Mouse (Mus musculus): ENCODE results near the gene Mapk3. TPM values are rescaled to one million over a fixed set of nuclear protein-coding genes. Genes with fewer than 3 reads are reported as not detected.

Mapk3 gene
- polyA plus RNA-seq, 1 experiment from 2014 or later, result 37.1 TPM

DNA sequence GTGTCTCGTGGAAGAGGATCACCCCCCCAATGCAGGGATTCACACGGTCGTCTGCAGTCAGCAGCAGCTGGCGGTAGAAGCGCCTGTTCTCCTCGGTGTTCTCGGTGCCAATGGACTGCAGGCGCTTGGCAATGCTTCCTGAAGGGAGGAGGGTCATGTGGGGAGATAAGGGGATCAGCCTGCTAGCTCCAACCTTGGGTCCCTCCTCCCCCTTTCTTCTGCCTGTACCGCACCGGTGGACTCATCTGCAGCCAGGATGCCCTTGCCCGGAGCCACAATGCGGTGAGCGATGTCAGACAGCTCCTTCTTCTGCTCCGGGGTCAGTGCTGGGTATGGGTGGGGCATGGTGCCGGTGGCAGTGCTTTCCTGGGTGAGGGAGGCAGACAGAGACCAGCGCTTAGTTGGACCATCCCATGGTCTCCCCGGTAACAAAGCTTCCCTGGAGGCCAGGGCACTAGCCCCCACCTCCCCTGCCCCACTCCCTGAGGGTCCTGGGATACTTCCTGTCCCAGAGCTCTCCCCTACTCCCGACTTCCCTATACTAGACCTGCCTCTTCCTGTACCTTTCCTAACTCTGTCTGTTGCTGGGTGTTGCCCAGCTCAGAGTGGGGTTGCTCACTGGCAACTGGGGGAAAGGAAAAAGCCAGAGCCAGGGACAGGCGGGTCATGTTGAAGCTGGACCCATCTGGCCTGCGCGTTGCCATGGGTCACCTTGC lies 38.2 kb downstream of the Mapk3 start, which contains the start of gene Fam57b:
Gene Fam57b (plus strand): TSS at position 258 of the 716 bp plus-strand sequence.
- peak within 1 kb of the TSS; percentile 73 for H3K4me2 ChIP-seq (ENCODE audit: low read depth, low read length)
- no peaks in the 10 kb centered on the region for H3K27me3 ChIP-seq (ENCODE audit: control insufficient read depth, insufficient read depth, low read length)
- peak within 1 kb of the TSS; percentile 87 for H3K4me3 ChIP-seq (ENCODE audit: low read depth, low read length)
- peaks cover 3% of the 10 kb centered on the region for H3K4me1 ChIP-seq (ENCODE audit: control insufficient read depth, insufficient read depth, low read length)
- DNase-seq (ENCODE audit: low spot score) (peak; percentile 12), ATAC-seq (replicated peaks; ENCODE audit: insufficient number of reproducible peaks, low FRiP score, low TSS enrichment, low read depth) (no peak)
- no peaks in the 10 kb centered on the region for H3K9me3 ChIP-seq (replicated peaks; ENCODE audit: control insufficient read depth, low read length)
- peaks cover 9% of the 10 kb centered on the region for H3K36me3 ChIP-seq (replicated peaks; ENCODE audit: control insufficient read depth, insufficient read depth, low read depth, low read length)
- H3K27ac ChIP-seq (replicated peaks; ENCODE audit: low read depth, low read length), result peak within 1 kb of the TSS; percentile 84
- WGBS, result 35% methylated on average over 21 of the region's 21 CpGs
- H3K9ac ChIP-seq (replicated peaks; ENCODE audit: low read length), result peak within 1 kb of the TSS; percentile 88

DNA sequence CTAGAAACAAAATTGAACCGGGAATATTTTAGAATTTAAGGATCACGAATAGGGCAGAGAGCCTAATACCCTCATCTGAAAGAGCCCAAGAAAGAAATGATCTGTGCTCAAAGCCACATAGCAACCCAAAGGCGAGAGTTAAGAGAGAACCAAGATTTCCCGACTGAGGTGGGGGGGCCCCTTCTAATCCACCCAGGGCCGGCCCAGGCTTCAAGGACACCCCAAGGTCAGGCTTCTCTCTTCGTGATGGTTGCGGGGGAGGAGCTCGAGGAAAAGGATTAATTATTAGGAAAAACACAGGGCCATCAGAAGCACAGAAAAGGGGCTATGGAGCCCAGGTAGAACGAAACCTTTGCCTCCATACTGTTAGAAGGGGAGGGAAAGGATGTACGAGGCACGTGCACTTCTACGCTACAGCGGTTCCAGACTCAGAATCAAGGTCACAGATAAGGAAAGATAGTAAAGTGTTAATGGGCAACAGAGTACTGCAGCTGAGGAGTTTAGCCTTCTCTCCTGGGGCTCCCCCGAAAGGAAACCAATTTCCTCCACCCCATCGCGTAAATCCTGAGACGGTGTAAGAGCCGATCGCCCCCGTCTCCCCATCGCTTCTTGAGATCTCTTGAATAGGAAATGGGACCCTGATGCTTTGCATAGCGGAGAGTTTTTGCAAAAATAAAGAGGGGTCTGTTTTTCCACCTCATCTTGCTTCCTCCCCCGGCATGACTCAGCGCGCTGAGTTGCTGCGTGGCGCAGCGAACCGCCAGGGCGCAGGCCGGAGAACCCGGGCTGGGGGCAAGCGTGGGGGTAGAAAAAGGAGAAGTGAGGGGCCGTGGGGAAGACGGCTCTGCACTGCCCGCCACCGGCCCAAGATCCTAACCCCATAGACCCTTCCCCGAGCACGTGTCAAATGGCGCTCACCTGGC lies 39.0 kb downstream of the Mapk3 start:
- Histone ChIP-seq H3K4me2 (ENCODE audit: low read depth, low read length) (peak overlapping the region; percentile 73), H3K4me1 (ENCODE audit: control insufficient read depth, insufficient read depth, low read length) (peaks cover 3% of the 10 kb centered on the region), H3K27me3 (ENCODE audit: control insufficient read depth, insufficient read depth, low read length) (no peaks in the 10 kb centered on the region), H3K27ac (replicated peaks; ENCODE audit: low read depth, low read length) (peak overlapping the region; percentile 84), H3K9me3 (replicated peaks; ENCODE audit: control insufficient read depth, low read length) (no peaks in the 10 kb centered on the region), H3K4me3 (ENCODE audit: low read depth, low read length) (peak overlapping the region; percentile 87), H3K36me3 (replicated peaks; ENCODE audit: control insufficient read depth, insufficient read depth, low read depth, low read length) (peaks cover 9% of the 10 kb centered on the region), H3K9ac (replicated peaks; ENCODE audit: low read length) (peak overlapping the region; percentile 88)
- WGBS, result under 1% methylated on average over 40 of the region's 40 CpGs
- peak; percentile 18 for DNase-seq (ENCODE audit: low spot score)
- ATAC-seq (replicated peaks; ENCODE audit: insufficient number of reproducible peaks, low FRiP score, low TSS enrichment, low read depth), result no peak

DNA sequence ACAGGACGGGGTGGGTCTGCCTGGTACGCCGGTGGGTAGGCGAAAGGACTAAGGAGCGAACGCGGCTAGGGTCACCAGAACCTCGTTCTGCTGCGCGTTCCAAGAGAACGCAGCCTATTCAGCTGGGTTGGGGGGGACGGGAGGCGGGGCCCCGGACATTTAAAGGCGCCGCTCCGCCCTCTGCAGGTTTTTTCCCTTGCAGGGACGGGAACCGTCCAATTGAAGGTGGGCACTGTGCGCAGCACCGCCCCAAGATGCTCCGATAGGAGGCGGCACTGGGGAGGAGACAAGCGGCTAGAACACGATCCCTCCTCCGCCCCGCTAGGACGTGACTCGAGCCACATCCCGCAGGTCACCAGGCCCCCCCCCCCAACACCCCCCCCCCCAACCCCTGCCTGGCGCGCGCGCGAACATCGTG lies 39.7 kb downstream of the Mapk3 start:
- under 1% methylated on average over 30 of the region's 36 CpGs for WGBS
- H3K36me3 ChIP-seq (replicated peaks; ENCODE audit: control insufficient read depth, insufficient read depth, low read depth, low read length), result peaks cover 9% of the 10 kb centered on the region

DNA sequence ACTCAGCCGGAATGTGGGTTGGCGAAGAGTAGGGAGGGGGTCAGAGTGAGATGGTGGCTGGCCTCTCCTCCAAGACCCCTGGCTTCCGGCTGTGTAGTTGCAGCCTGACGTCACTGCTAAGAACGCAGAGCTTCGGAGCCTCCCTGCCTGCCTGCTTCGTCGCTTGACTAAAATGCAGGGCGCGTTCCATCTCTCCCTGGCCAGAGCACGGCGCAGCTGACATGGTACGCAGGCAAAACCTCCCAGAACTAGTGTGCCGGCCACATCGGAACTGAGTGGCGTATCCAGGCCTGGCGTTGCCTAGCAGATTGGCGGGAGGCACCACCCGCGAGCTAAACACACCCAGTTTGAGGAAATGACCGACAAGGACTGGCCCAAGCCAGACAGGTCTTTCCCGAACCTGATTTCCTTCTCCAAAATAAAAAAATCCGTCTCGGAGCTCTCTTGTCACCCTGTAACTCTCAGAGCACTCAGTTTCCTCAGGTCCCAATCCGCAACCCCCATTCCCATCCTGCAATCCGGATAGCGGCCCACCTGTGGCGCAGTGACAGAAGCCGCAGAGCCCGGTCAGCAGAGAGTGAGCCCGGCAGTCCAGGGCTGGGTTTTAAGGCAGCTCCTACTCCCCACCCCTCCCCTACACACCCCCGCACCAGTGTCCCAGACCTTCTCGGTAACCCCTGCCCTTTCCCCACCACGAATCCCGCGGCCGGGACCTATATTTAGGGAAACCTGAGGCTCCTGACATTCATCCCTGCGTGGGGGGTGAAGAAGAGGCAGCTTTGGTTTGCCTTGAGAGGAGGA lies 40.3 kb downstream of the Mapk3 start:
- no peak for DNase-seq (ENCODE audit: low spot score)
- H3K36me3 ChIP-seq (replicated peaks; ENCODE audit: control insufficient read depth, insufficient read depth, low read depth, low read length), result peaks cover 9% of the 10 kb centered on the region
- under 1% methylated on average over 37 of the region's 38 CpGs for WGBS
- ATAC-seq (replicated peaks; ENCODE audit: insufficient number of reproducible peaks, low FRiP score, low TSS enrichment, low read depth), result peak; percentile 82
- H3K9me3 ChIP-seq (replicated peaks; ENCODE audit: control insufficient read depth, low read length), result no peaks in the 10 kb centered on the region
- peaks cover 3% of the 10 kb centered on the region for H3K4me1 ChIP-seq (ENCODE audit: control insufficient read depth, insufficient read depth, low read length)
- H3K4me3 ChIP-seq (ENCODE audit: low read depth, low read length), result peak overlapping the region; percentile 87
- peak overlapping the region; percentile 90 for H3K27ac ChIP-seq (replicated peaks; ENCODE audit: low read depth, low read length)
- H3K27me3 ChIP-seq (ENCODE audit: control insufficient read depth, insufficient read depth, low read length), result no peaks in the 10 kb centered on the region
- peak overlapping the region; percentile 73 for H3K4me2 ChIP-seq (ENCODE audit: low read depth, low read length)
- H3K9ac ChIP-seq (replicated peaks; ENCODE audit: low read length), result peak overlapping the region; percentile 65

More for the DNA sequence above, 39.7 kb downstream of the Mapk3 start:
- peak overlapping the region; percentile 73 for H3K4me2 ChIP-seq (ENCODE audit: low read depth, low read length)
- DNase-seq (ENCODE audit: low spot score) (peak; percentile 98), ATAC-seq (replicated peaks; ENCODE audit: insufficient number of reproducible peaks, low FRiP score, low TSS enrichment, low read depth) (peak; percentile 95)
- H3K27ac ChIP-seq (replicated peaks; ENCODE audit: low read depth, low read length), result peak overlapping the region; percentile 84
- no peaks in the 10 kb centered on the region for H3K27me3 ChIP-seq (ENCODE audit: control insufficient read depth, insufficient read depth, low read length)
- peaks cover 3% of the 10 kb centered on the region for H3K4me1 ChIP-seq (ENCODE audit: control insufficient read depth, insufficient read depth, low read length)
- peak overlapping the region; percentile 88 for H3K9ac ChIP-seq (replicated peaks; ENCODE audit: low read length)
- peak overlapping the region; percentile 87 for H3K4me3 ChIP-seq (ENCODE audit: low read depth, low read length)
- no peaks in the 10 kb centered on the region for H3K9me3 ChIP-seq (replicated peaks; ENCODE audit: control insufficient read depth, low read length)

DNA sequence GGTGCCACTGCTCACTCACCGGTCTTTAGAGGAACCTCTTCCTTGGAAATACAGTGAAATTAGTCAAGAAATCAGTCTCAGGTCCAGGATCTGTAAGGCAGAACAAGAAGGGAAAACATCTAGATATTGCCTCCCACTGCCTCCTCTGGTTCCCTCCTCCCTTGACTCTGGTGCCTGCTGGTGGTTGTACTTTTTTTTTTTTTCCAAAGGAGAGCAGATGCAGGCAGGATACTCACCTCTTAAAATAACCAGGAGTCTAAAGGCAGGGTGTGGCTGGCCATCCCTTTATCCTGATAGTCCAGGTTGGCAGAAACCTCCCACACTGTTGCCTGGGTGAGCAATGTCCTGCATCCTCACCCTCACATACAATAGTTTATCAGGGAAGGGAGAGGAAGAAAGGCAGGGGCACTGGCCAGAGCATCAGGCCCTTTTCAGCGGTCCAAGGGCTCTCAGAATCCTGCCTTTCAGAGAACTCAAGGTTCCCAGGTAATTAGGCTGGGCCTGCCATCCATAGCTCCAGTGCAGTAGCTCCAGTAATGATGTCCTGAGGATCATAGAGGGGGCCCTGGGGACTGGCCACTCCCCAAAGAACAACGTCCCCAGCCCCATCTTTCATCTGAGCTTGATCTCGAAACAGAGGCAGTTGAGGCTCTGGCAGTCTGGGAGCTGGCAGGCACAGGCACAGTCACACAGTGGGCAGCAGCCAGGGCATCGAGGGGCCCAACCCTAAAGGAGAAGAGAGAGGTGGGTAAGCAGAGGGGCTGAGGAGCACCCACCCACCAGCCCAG lies 41.1 kb downstream of the Mapk3 start:
- Histone ChIP-seq H3K9ac (replicated peaks; ENCODE audit: low read length) (peak overlapping the region; percentile 65), H3K4me1 (ENCODE audit: control insufficient read depth, insufficient read depth, low read length) (peaks cover 3% of the 10 kb centered on the region), H3K27ac (replicated peaks; ENCODE audit: low read depth, low read length) (peak overlapping the region; percentile 90; the same call in 1 of the 2 replicates), H3K4me2 (ENCODE audit: low read depth, low read length) (peak overlapping the region; percentile 73), H3K36me3 (replicated peaks; ENCODE audit: control insufficient read depth, insufficient read depth, low read depth, low read length) (peaks cover 8% of the 10 kb centered on the region), H3K27me3 (ENCODE audit: control insufficient read depth, insufficient read depth, low read length) (no peaks in the 10 kb centered on the region), H3K4me3 (ENCODE audit: low read depth, low read length) (peak overlapping the region; percentile 87; the same call in 1 of the 2 replicates), H3K9me3 (replicated peaks; ENCODE audit: control insufficient read depth, low read length) (no peaks in the 10 kb centered on the region)
- 56% methylated on average over 5 of the region's 5 CpGs for WGBS
- ATAC-seq (replicated peaks; ENCODE audit: insufficient number of reproducible peaks, low FRiP score, low TSS enrichment, low read depth) (no peak), DNase-seq (ENCODE audit: low spot score) (no peak)

DNA sequence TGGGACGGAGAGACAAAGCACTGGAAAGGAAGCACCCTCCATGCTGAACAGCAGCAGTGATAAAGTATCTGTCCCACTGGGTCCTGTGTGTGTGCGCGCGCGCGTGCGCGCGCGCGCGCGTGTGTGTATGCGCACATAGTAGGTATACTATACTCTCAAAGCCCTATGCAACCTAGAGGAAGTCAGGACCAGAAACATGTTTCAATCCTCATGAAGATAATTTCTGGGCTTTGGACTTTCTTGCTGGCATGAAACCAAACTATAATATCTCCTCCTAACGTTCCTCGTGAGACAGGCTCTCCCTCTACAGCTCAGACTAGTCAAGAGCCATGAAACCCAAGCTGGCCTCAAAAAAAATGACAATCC lies 41.6 kb downstream of the Mapk3 start:
- Histone ChIP-seq H3K36me3 (replicated peaks; ENCODE audit: control insufficient read depth, insufficient read depth, low read depth, low read length) (peaks cover 6% of the 10 kb centered on the region), H3K9me3 (replicated peaks; ENCODE audit: control insufficient read depth, low read length) (no peaks in the 10 kb centered on the region), H3K27me3 (ENCODE audit: control insufficient read depth, insufficient read depth, low read length) (no peaks in the 10 kb centered on the region), H3K4me2 (ENCODE audit: low read depth, low read length) (no peak overlapping the region), H3K9ac (replicated peaks; ENCODE audit: low read length) (peak overlapping the region; percentile 25), H3K27ac (replicated peaks; ENCODE audit: low read depth, low read length) (no peak overlapping the region), H3K4me1 (ENCODE audit: control insufficient read depth, insufficient read depth, low read length) (peaks cover 3% of the 10 kb centered on the region), H3K4me3 (ENCODE audit: low read depth, low read length) (no peak overlapping the region)
- ATAC-seq (replicated peaks; ENCODE audit: insufficient number of reproducible peaks, low FRiP score, low TSS enrichment, low read depth), result no peak
- WGBS, result 95% methylated on average over 16 of the region's 16 CpGs
- DNase-seq (ENCODE audit: low spot score), result no peak
